Mouse (Mus musculus) heart, embryonic 11.5 days (tissue): ENCODE data around the gene Hpse. TPM values are rescaled to one million over a fixed set of nuclear protein-coding genes. Genes with fewer than 3 reads are reported as not detected.

Experiments used
- ATAC-seq: fragments of 200-750 bp; cut with Nextera tagmentation; replicated peaks from 2 replicates; pipeline ENCODE4 v1.8.0; 2017; ENCODE audit warnings: moderate library complexity; ENCODE audit not compliant: insufficient number of reproducible peaks, low FRiP score, low TSS enrichment
- H3K27ac ChIP-seq: fragments of 300-500 bp; sonication (generic); 2 replicates; pipeline ENCODE4 v1.5.1; 2014; ENCODE audit warnings: mild to moderate bottlenecking, low read depth, low read length
- H3K27me3 ChIP-seq: fragments of 300-500 bp; sonication (generic); 2 replicates; pipeline ENCODE4 v1.6.1; 2014; ENCODE audit warnings: mild to moderate bottlenecking, low read length, mixed read lengths; ENCODE audit not compliant: control insufficient read depth, insufficient read depth
- H3K36me3 ChIP-seq: fragments of 300-500 bp; sonication (generic); 2 replicates; pipeline ENCODE4 v1.6.1; 2014; ENCODE audit warnings: mild to moderate bottlenecking, low read length, moderate library complexity, mixed read lengths; ENCODE audit not compliant: control insufficient read depth, insufficient read depth
- H3K4me1 ChIP-seq: fragments of 300-500 bp; sonication (generic); 2 replicates; pipeline ENCODE4 v1.6.1; 2014; ENCODE audit warnings: low read length; ENCODE audit not compliant: control insufficient read depth, insufficient read depth
- H3K4me2 ChIP-seq: fragments of 300-500 bp; sonication (generic); 2 replicates; pipeline ENCODE4 v1.6.1; 2014; ENCODE audit warnings: mild to moderate bottlenecking, moderate library complexity
- H3K4me3 ChIP-seq: fragments of 300-500 bp; sonication (generic); 2 replicates; pipeline ENCODE4 v1.5.1; 2014; ENCODE audit warnings: low read depth, low read length
- H3K9ac ChIP-seq: fragments of 300-500 bp; sonication (generic); 2 replicates; pipeline ENCODE4 v1.6.1; 2014; ENCODE audit warnings: mild to moderate bottlenecking, low read depth, low read length, moderate library complexity
- H3K9me3 ChIP-seq: fragments of 300-500 bp; sonication (generic); replicated peaks from 2 replicates; pipeline ENCODE4 v1.6.1; 2016; ENCODE audit warnings: low read length; ENCODE audit not compliant: control insufficient read depth
- WGBS: fragments of 180-500 bp; shearing (Covaris S2); extraction: QIAGEN DNeasy Blood & Tissue Kit; methylation state at CpG from one replicate; pipeline ENCODE4 v1.1.7; 2014; ENCODE audit not compliant: insufficient replicate concordance; 5-methylcytosine and 5-hydroxymethylcytosine counted together
- polyA plus RNA-seq: library from polyadenylated mRNA; unstranded; fragments of >200 nt; fragmentation: Nextera tagmentation; extraction: Ambion mirVana; gene quantifications from 2 replicates; pipeline ENCODE4 v1.2.1, GENCODE M21; 2014

The Hpse gene
- polyA plus RNA-seq, 1 experiment from 2014 or later, result 1.1 TPM

DNA sequence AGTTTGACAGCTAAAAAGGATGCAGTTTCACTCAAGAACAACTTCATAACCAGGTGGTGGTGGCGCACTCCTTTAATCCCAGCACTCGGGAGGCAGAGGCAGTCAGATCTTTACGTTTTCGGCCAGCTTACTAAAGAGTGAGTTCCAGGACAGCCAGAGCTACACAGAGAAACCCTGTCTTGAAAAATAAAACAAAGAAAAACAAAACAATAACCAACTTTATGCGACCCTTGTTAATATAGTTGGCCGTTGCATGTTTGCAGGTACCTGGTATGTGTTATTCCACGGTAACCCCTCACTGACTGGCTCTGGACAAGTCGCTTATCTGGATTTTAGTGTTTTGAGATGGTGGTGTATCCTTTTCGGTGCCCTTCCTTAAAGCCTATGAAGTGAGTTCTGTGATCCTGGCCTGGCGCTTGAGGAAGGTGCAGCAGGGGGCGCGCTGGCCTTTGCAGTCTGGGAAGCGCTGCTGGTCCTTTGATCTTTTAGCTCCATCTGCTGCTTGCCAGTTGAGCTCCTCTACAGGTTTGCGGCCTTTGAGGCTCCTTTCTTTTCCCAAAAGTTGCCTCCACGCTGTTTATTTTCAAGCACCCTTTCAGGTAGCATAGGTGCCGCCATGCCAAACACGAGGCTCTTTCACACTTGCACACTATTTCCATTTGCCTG is 44.7 kb downstream of the Hpse start, which contains the start of gene Coq2:
TSS of gene Coq2 (minus strand) at position 430 of the 666 bp plus-strand sequence.
- Histone ChIP-seq H3K9ac (peak within 1 kb of the TSS; percentile 92), H3K4me3 (peak within 1 kb of the TSS; percentile 76), H3K27ac (peak within 1 kb of the TSS; percentile 35; the same call in 1 of the 2 replicates), H3K4me1 (no peaks in the 10 kb centered on the region), H3K36me3 (no peaks in the 10 kb centered on the region), H3K27me3 (no peaks in the 10 kb centered on the region), H3K4me2 (peak within 1 kb of the TSS; percentile 76), H3K9me3 (no peaks in the 10 kb centered on the region)
- ATAC-seq, result peak; percentile 65
- WGBS, result 10% methylated on average over 17 of the region's 17 CpGs

DNA sequence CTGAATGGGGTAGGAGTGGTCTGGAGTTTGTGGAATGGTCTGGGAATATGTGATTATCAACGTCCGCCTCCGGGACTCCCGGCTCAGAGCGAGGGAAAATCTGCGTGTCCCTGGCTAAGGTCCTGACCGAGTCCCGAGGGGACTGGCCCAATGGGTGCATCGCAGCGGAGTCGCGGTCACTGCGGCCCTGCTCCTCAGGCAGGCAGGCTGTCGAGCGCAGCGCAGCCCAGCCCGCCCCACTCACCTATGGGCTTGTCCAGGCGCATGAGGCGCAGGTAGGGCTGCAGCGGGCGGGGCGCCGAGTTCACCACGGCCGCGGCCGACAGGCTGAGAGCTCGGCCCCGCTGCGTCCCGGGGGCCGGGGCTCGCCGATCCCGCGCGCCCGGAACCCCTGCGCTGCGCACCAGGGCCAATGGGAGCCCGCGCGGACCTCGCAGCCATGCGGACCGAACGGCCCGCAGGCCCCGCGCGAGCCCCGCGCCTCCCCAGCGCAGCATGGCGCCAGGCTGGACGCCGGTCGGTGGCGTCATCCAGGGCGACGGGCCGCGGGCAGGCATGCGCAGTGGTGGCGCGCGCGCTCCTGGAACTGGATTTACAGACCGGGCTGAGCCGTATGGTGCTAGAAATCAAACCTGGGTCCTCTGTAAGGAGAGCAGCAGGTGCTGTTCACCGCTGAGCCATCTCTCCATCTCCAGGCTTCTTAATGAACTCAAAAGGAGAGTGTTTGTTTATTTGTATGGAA is 45.6 kb downstream of the Hpse start:
- H3K9ac ChIP-seq, result peak overlapping the region; percentile 92
- H3K9me3 ChIP-seq, result no peaks in the 10 kb centered on the region
- peak overlapping the region; percentile 76 for H3K4me3 ChIP-seq
- peak; percentile 92 for ATAC-seq
- WGBS, result under 1% methylated on average over 66 of the region's 71 CpGs
- H3K27ac ChIP-seq, result peak overlapping the region; percentile 35; the same call in 1 of the 2 replicates
- no peaks in the 10 kb centered on the region for H3K27me3 ChIP-seq
- no peaks in the 10 kb centered on the region for H3K36me3 ChIP-seq
- H3K4me2 ChIP-seq, result peak overlapping the region; percentile 76
- H3K4me1 ChIP-seq, result no peaks in the 10 kb centered on the region

DNA sequence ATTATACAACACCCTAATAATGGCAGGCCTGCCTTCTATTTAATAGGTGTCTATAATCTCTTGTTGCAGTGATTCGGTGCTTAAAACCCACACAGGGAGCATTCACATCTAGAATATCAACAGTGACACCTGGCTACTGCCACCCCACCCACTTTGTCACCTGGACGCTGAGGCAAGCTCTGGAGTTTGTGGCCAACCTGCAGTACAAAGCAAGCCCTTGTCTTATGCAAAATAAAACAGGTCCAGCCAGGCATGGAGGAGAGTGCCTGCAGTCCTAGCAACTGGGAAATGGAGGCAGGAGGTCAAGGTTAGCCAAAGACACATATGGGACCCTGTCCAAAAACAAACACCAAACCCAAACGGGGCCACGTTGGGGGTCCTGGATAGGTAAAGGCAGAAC is 47.1 kb downstream of the Hpse start:
- Histone ChIP-seq H3K27me3 (no peaks in the 10 kb centered on the region), H3K36me3 (no peaks in the 10 kb centered on the region), H3K4me1 (no peaks in the 10 kb centered on the region), H3K9ac (no peak overlapping the region), H3K27ac (no peak overlapping the region), H3K4me3 (no peak overlapping the region), H3K4me2 (no peak overlapping the region), H3K9me3 (no peaks in the 10 kb centered on the region)
- ATAC-seq, result no peak
- WGBS, result 83% methylated on average over 4 of the region's 4 CpGs

DNA sequence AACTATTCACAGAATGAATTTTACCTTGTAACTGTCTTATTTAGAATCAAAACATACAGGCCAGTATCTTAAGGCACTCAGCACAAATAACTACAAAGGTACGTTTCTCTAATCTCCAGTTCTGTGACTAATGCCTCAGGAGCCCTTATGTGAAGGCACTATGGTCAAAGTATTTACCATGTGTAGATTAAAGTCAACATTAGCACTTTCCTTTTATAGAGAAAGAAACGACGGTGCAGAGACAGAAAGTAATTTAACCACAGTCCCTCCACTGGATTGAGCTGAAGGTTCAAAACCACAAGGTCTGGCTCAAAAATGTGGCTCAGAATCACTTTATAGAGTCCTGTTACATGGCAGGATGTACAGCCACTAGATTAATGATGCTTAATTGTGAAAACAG is 47.6 kb downstream of the Hpse start:
- ATAC-seq, result no peak
- H3K4me2 ChIP-seq, result no peak overlapping the region
- H3K9me3 ChIP-seq, result no peaks in the 10 kb centered on the region
- no peaks in the 10 kb centered on the region for H3K36me3 ChIP-seq
- H3K4me1 ChIP-seq, result no peaks in the 10 kb centered on the region
- no peaks in the 10 kb centered on the region for H3K27me3 ChIP-seq
- WGBS, result 83% methylated on average over 3 of the region's 3 CpGs
- H3K4me3 ChIP-seq, result no peak overlapping the region
- H3K9ac ChIP-seq, result no peak overlapping the region
- no peak overlapping the region for H3K27ac ChIP-seq

DNA sequence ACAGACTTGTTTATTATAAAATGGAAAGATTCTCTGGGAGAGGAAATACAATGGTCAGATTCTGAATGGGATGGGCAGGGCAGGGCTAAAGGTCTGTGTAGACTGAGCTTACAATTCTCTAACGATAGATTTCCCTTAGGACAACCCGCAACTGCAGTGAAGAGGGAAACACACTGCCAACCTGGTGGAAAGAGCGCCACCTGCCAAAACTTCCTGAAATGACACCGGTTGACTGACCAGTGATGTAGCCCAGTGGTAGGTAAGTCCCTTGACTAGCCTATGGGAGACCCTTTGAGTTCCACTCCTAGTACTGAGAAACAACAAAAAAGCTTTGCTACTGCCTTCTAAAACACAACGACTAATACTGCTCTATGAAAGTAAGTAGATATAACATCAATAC is 48.1 kb downstream of the Hpse start:
- H3K4me1 ChIP-seq, result no peaks in the 10 kb centered on the region
- H3K9me3 ChIP-seq, result no peaks in the 10 kb centered on the region
- H3K9ac ChIP-seq, result no peak overlapping the region
- no peak overlapping the region for H3K4me2 ChIP-seq
- no peaks in the 10 kb centered on the region for H3K27me3 ChIP-seq
- no peak for ATAC-seq
- H3K36me3 ChIP-seq, result no peaks in the 10 kb centered on the region
- 23% methylated on average over 5 of the region's 5 CpGs for WGBS
- no peak overlapping the region for H3K27ac ChIP-seq
- no peak overlapping the region for H3K4me3 ChIP-seq

DNA sequence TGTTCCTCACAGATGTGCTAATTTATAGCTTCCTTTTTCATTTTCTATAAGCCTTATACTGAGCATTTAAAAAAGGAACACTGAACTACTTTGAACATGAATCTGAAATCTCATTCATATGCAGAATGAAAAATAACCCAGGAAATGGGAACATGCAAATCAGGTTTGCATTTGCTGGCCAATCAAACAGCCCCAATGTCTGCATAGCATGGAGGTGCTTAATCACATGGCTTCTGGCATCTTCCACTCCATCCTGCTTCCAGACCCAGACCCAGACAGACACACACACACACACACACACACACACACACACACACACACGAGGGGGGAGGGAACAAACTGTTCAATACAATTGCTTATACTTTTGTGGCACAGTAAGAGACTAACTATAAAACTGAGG is 52.6 kb downstream of the Hpse start:
- Histone ChIP-seq H3K27ac (no peak overlapping the region), H3K9ac (no peak overlapping the region), H3K36me3 (peaks cover 9% of the 10 kb centered on the region; the same call in 1 of the 2 replicates), H3K9me3 (no peaks in the 10 kb centered on the region), H3K27me3 (no peaks in the 10 kb centered on the region), H3K4me1 (no peaks in the 10 kb centered on the region), H3K4me3 (no peak overlapping the region), H3K4me2 (no peak overlapping the region)
- ATAC-seq, result no peak
- WGBS, result 75% methylated on average over 1 of the region's 1 CpGs

DNA sequence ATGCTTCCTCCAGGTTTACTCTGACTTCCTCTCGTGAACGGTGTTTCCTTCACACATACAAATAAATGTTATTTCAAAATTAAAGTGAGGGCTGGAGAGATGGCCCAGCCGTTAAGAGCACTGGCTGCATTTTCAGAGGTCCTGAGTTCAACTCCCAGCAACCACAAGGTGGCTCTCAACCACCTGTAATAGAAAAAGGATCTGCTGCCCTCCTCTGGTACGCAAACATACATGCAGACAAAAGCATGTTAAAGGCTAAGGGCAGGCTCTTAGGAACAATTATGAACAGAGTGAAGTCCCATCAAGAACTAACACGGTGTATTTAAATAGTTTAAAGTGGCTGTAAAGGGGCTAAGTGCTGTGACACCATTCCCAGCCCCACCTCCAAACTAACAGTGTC is 55.7 kb downstream of the Hpse start:
- 53% methylated on average over 5 of the region's 5 CpGs for WGBS
- H3K4me1 ChIP-seq, result no peaks in the 10 kb centered on the region
- no peak overlapping the region for H3K9ac ChIP-seq
- no peaks in the 10 kb centered on the region for H3K27me3 ChIP-seq
- ATAC-seq, result no peak
- H3K4me2 ChIP-seq, result no peak overlapping the region
- peaks cover 16% of the 10 kb centered on the region for H3K36me3 ChIP-seq
- no peaks in the 10 kb centered on the region for H3K9me3 ChIP-seq
- no peak overlapping the region for H3K4me3 ChIP-seq
- no peak overlapping the region for H3K27ac ChIP-seq

DNA sequence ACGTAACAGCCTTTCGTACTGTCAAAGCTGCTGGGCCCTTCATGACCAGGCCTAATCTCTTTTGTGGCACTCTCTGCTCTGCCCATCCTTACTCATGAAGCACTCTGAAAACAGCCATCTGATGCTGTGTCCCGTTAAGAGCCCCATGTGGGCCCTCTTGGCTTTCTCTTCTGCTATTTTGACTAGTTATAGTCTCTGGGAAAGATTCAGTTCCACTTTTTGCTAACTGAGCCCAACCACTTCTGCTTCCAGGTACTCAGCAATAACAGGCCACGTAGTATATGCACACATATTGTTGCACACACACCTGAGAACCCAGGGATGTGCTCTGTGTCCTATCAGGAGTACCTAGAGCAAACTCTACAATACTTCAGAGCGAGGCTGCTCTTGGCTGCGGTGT is 56.5 kb downstream of the Hpse start:
- no peak for ATAC-seq
- H3K9me3 ChIP-seq, result no peaks in the 10 kb centered on the region
- H3K4me2 ChIP-seq, result no peak overlapping the region
- 90% methylated on average over 6 of the region's 6 CpGs for WGBS
- H3K4me3 ChIP-seq, result no peak overlapping the region
- peaks cover 17% of the 10 kb centered on the region for H3K36me3 ChIP-seq
- H3K27ac ChIP-seq, result no peak overlapping the region
- H3K27me3 ChIP-seq, result no peaks in the 10 kb centered on the region
- H3K9ac ChIP-seq, result no peak overlapping the region
- no peaks in the 10 kb centered on the region for H3K4me1 ChIP-seq
